Mouse (Mus musculus) MEL (cell line): ENCODE data around the gene Atp6v1d.

ENCODE experiments used
- CHD1 ChIP-seq: IDR thresholded peaks from 2 replicates; pipeline ENCODE4 v1.6.1; 2012; ENCODE audit warnings: low read depth, mild to moderate bottlenecking, inconsistent platforms, low read length, improper control_type of control experiment
- CHD2 ChIP-seq: IDR thresholded peaks from 2 replicates; pipeline ENCODE4 v1.6.1; 2011; ENCODE audit warnings: low read length, improper control_type of control experiment
- CTCF ChIP-seq, 3 experiments: IDR thresholded peaks in 2 of 3; conservative IDR thresholded peaks in 1 of 3; 2 replicates each; pipeline ENCODE4 v1.5.1; 2011 to 2012; ENCODE audit warnings: low read length in 3 of 3, low read depth in 2 of 3, mild to moderate bottlenecking in 2 of 3, improper control_type of control experiment in 1 of 3, inconsistent platforms in 1 of 3, mixed read lengths in 1 of 3, moderate library complexity in 1 of 3; ENCODE audit not compliant: control insufficient read depth in 1 of 3, insufficient read depth in 1 of 3, poor library complexity in 1 of 3, severe bottlenecking in 1 of 3
- ELF1 ChIP-seq: IDR thresholded peaks from 2 replicates; pipeline ENCODE4 v1.6.1; 2014; ENCODE audit warnings: low read depth, mild to moderate bottlenecking, inconsistent platforms, low read length, improper control_type of control experiment, moderate library complexity
- EP300 ChIP-seq, 2 experiments: IDR thresholded peaks; 2 replicates each; pipeline ENCODE4 v1.6.1; 2011; ENCODE audit warnings: improper control_type of control experiment in 2 of 2, low read length in 2 of 2, low read depth in 1 of 2, mild to moderate bottlenecking in 1 of 2
- MAFK ChIP-seq: IDR thresholded peaks from 2 replicates; pipeline ENCODE4 v1.6.1; 2011; ENCODE audit warnings: low read depth, mild to moderate bottlenecking, low read length, improper control_type of control experiment, borderline replicate concordance
- NRF1 ChIP-seq: IDR thresholded peaks from 2 replicates; pipeline ENCODE4 v1.6.1; 2014; ENCODE audit warnings: low read depth, mild to moderate bottlenecking, inconsistent platforms, low read length, improper control_type of control experiment, moderate library complexity; ENCODE audit not compliant: poor library complexity, insufficient read depth, severe bottlenecking
- POLR2A ChIP-seq, 2 experiments: IDR thresholded peaks; 2 replicates each; pipeline ENCODE4 v1.6.1; 2011 to 2012; ENCODE audit warnings: low read length in 2 of 2, mild to moderate bottlenecking in 2 of 2, control low read depth in 1 of 2, improper control_type of control experiment in 1 of 2, low read depth in 1 of 2, moderate library complexity in 1 of 2; ENCODE audit not compliant: control insufficient read depth in 1 of 2, insufficient read depth in 1 of 2, poor library complexity in 1 of 2
- POLR2AphosphoS5 ChIP-seq: IDR thresholded peaks from 2 replicates; pipeline ENCODE4 v1.6.1; 2012; ENCODE audit warnings: low read depth, borderline replicate concordance, mild to moderate bottlenecking, inconsistent platforms, low read length, moderate library complexity, mixed read lengths
- ZC3H11A ChIP-seq: IDR thresholded peaks from 2 replicates; pipeline ENCODE4 v1.6.1; 2012; ENCODE audit warnings: low read depth, mild to moderate bottlenecking, inconsistent platforms, low read length, improper control_type of control experiment
- ZNF384 ChIP-seq: IDR thresholded peaks from 2 replicates; pipeline ENCODE4 v1.6.1; 2012; ENCODE audit warnings: low read depth, mild to moderate bottlenecking, inconsistent platforms, low read length, improper control_type of control experiment

- no peak for TF ChIP-seq CTCF (IDR thresholded peaks at IDR 0.05 in 2 of 3, conservative IDR thresholded peaks at IDR 0.05 in 1 of 3; ENCODE audit: control insufficient read depth in 1 of 3, insufficient read depth in 1 of 3, low read depth in 2 of 3, low read length in 3 of 3, poor library complexity in 1 of 3, severe bottlenecking in 1 of 3)
- TF ChIP-seq CHD1: no peak
- no peak for TF ChIP-seq NRF1
- no peak for TF ChIP-seq POLR2A (IDR thresholded peaks at IDR 0.05; ENCODE audit: control insufficient read depth in 1 of 2, insufficient read depth in 1 of 2, low read depth in 1 of 2, low read length in 2 of 2, poor library complexity in 1 of 2)
- TF ChIP-seq ZC3H11A: no peak
- no peak for TF ChIP-seq ELF1
- no peak for TF ChIP-seq CHD2
- no peak for TF ChIP-seq POLR2AphosphoS5
- TF ChIP-seq ZNF384: no peak
- TF ChIP-seq MAFK: no peak
- no peak for TF ChIP-seq EP300 (IDR thresholded peaks at IDR 0.05; ENCODE audit: low read depth in 1 of 2, low read length in 2 of 2)
These were observed 26.9 kb downstream of the Atp6v1d start for GRCm38 (mm10) chr12:78834496-78834895.
